Mouse (Mus musculus) limb, embryonic 13.5 days (tissue): ENCODE measurements at regions not wholly inside any gene's neighbourhood (a gene's known extent, or its start where the extent isn't known, plus 50 kb on each side); places are given as distances from the start of the nearest gene placed in this dataset.

ENCODE experiments used
- ATAC-seq: fragments of 200-750 bp; cut with Nextera tagmentation; 2 replicates; pipeline ENCODE4 v1.8.0; 2017; ENCODE audit warnings: low read depth, moderate number of reproducible peaks, moderate TSS enrichment; ENCODE audit not compliant: low FRiP score
- H3K27ac ChIP-seq: fragments of 300-500 bp; sonication (generic); 2 replicates; pipeline ENCODE4 v1.5.1; 2015; ENCODE audit warnings: inconsistent platforms, mild to moderate bottlenecking, moderate library complexity
- H3K27me3 ChIP-seq: fragments of 300-500 bp; sonication (generic); 2 replicates; pipeline ENCODE4 v1.6.1; 2015; ENCODE audit warnings: mild to moderate bottlenecking, inconsistent platforms
- H3K36me3 ChIP-seq: fragments of 300-500 bp; sonication (generic); 2 replicates; pipeline ENCODE4 v1.6.1; 2015; ENCODE audit warnings: inconsistent platforms, mild to moderate bottlenecking, moderate library complexity
- H3K4me1 ChIP-seq: fragments of 300-500 bp; sonication (generic); 2 replicates; pipeline ENCODE4 v1.6.1; 2015; ENCODE audit warnings: inconsistent platforms
- H3K4me2 ChIP-seq: fragments of 300-500 bp; sonication (generic); replicated peaks from 2 replicates; pipeline ENCODE4 v1.6.1; 2015; ENCODE audit warnings: inconsistent platforms, mild to moderate bottlenecking, moderate library complexity
- H3K4me3 ChIP-seq: fragments of 300-500 bp; sonication (generic); 2 replicates; pipeline ENCODE4 v1.5.1; 2015; ENCODE audit warnings: moderate library complexity, mild to moderate bottlenecking, inconsistent platforms
- H3K9ac ChIP-seq: fragments of 300-500 bp; sonication (generic); 2 replicates; pipeline ENCODE4 v1.6.1; 2015; ENCODE audit warnings: mild to moderate bottlenecking, inconsistent platforms
- H3K9me3 ChIP-seq: fragments of 300-500 bp; sonication (generic); 2 replicates; pipeline ENCODE4 v1.6.1; 2016; ENCODE audit warnings: inconsistent platforms
- WGBS: fragments of 180-500 bp; shearing (Covaris S2); methylation state at CpG from one replicate; pipeline ENCODE4 v1.1.7; 2015; 5-methylcytosine and 5-hydroxymethylcytosine counted together

DNA sequence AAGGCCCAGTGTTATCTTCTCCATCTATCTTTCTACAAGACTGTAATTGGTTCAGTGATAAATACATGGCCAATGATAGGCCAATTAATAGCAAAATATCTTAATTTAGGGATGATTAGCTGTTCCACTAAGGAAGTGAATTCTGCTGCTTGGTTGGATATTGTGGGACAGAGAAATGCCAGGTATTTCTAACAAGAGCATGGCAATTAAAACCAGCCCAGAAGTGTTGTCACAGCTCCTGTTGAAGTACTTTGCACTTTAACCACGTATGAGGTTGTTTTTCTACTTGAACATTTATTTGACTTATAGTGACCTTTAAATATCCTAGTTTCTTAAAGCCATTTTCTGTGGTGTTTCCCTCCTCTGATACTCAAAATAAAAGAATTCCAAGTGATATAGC is 65.7 kb upstream of the Acsl4 start:
- WGBS, result 42% methylated on average over 1 of the region's 1 CpGs
- no peak for ATAC-seq
- no peak overlapping the region for H3K27ac ChIP-seq
- peaks cover 16% of the 10 kb centered on the region; the same call in 1 of the 2 replicates for H3K27me3 ChIP-seq
- no peaks in the 10 kb centered on the region for H3K9me3 ChIP-seq
- H3K4me3 ChIP-seq, result no peak overlapping the region
- H3K4me1 ChIP-seq, result no peaks in the 10 kb centered on the region
- no peak overlapping the region for H3K4me2 ChIP-seq
- H3K36me3 ChIP-seq, result no peaks in the 10 kb centered on the region
- no peak overlapping the region for H3K9ac ChIP-seq

- ATAC-seq, result no peak
- Histone ChIP-seq H3K4me2 (no peak overlapping the region), H3K27me3 (peaks cover 47% of the 10 kb centered on the region; the same call in 1 of the 2 replicates), H3K27ac (no peak overlapping the region), H3K4me3 (no peak overlapping the region), H3K4me1 (no peaks in the 10 kb centered on the region), H3K9ac (no peak overlapping the region), H3K36me3 (no peaks in the 10 kb centered on the region), H3K9me3 (no peaks in the 10 kb centered on the region)
- 53% methylated on average over 2 of the region's 2 CpGs for WGBS
Measured at GRCm38 (mm10) chrX:142464174-142464573, 73.8 kb upstream of the Acsl4 start.

DNA sequence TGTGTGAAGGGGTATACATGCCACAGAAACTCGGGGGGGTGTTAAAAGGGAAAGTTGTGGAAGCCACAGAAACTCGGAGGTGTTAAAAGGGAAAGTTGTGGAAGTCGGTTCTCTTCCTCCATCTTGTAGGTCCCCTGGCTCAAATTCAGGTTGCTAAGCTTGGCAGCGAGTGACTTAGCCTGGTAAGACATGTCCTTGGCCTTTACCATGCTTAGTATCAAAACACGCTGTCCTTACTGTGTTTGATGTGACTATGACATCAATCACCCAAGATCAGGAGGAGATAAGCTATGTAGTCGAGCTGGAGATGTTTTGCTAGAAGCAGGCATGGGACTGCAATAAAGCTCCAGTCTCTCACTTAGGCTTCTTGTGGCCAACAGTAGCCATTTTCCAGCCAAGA is 74.4 kb upstream of the Acsl4 start:
- Histone ChIP-seq H3K36me3 (no peaks in the 10 kb centered on the region), H3K4me1 (no peaks in the 10 kb centered on the region), H3K4me2 (no peak overlapping the region), H3K9ac (no peak overlapping the region), H3K4me3 (no peak overlapping the region), H3K27me3 (peaks cover 46% of the 10 kb centered on the region; the same call in 1 of the 2 replicates), H3K9me3 (no peaks in the 10 kb centered on the region), H3K27ac (no peak overlapping the region)
- 61% methylated on average over 6 of the region's 6 CpGs for WGBS
- no peak for ATAC-seq

DNA sequence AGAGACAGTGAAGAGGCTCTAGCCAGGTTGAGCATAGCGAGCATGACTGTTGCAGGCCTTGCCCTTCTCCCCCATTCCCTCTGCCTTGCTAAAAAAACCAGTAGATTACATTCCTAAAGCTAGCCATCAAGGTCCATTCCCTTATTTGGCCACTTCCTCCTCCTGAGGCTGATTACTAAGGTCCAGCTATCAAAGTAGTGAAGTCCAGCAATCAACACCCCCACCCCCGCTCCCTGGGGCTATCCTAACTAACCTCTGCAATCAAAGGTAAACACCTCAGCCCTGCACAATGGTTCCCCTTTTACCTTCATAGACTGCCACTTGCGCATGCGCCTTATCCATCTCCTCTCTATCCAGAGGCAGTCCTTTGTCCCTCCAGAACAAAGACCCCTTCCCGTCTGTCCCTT is 77.5 kb upstream of the Acsl4 start:
- no peak for ATAC-seq
- H3K27ac ChIP-seq, result no peak overlapping the region
- no peaks in the 10 kb centered on the region for H3K36me3 ChIP-seq
- WGBS, result 60% methylated on average over 5 of the region's 5 CpGs
- no peaks in the 10 kb centered on the region for H3K9me3 ChIP-seq
- H3K9ac ChIP-seq, result no peak overlapping the region
- no peak overlapping the region for H3K4me2 ChIP-seq
- H3K4me1 ChIP-seq, result no peaks in the 10 kb centered on the region
- peaks cover 39% of the 10 kb centered on the region; the same call in 1 of the 2 replicates for H3K27me3 ChIP-seq
- H3K4me3 ChIP-seq, result no peak overlapping the region

DNA sequence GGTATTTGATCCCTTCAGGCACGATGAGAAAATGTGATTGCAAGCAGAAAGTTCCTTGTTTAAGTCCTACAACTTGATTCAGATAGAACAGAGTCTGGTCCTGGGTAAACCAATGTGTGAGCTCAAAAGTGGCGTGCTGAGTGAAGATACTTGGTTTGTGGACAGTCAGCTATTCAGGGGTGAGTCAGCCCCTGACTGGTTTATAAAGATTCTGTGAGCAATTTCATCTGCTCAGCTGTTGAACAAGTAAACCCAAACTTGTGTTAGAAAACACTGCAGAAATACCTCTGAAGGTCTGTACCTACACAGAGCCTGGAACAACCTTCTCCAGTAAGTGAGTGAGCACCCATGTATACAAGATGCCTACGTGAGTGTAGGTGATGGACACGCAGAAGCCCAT is 78.1 kb upstream of the Acsl4 start:
- Histone ChIP-seq H3K4me2 (no peak overlapping the region), H3K27ac (no peak overlapping the region), H3K4me1 (no peaks in the 10 kb centered on the region), H3K4me3 (no peak overlapping the region), H3K27me3 (peaks cover 36% of the 10 kb centered on the region; the same call in 1 of the 2 replicates), H3K9ac (no peak overlapping the region), H3K36me3 (no peaks in the 10 kb centered on the region), H3K9me3 (no peaks in the 10 kb centered on the region)
- WGBS, result 65% methylated on average over 4 of the region's 4 CpGs
- no peak for ATAC-seq

DNA sequence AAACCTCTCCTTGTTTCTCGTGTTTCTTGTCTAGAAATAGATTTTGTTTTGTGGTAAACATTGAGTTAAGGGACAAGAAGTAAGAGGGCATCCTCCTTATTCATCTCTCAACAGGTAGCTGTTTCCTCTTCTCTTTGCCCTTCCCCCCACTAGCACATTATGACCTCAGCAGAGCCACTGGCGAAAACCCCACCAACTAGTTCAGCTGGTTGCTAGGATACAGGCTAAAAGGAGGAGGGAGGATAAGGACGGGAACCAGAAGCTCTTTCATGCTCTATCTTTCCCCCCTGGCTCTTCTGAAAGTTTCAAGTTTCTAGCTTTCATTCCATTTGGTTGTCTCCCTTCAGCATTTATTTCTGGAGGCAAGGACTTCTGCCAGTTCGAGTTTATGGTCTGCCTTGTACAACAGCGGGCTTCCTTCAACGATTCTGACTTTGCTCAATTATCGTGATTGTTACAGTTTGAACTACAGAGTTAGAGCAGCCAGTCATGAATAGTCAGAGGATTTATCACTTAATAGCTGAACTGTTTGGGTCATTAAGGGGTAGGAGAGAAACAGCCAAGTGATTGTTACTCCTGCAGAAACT is 78.8 kb upstream of the Acsl4 start:
- no peak for ATAC-seq
- 20% methylated on average over 7 of the region's 7 CpGs for WGBS
- no peaks in the 10 kb centered on the region for H3K36me3 ChIP-seq

GRCm38 (mm10) chrX:142470083-142470482 is 79.7 kb upstream of the Acsl4 start:
- Histone ChIP-seq H3K36me3 (no peaks in the 10 kb centered on the region), H3K4me3 (no peak overlapping the region), H3K9me3 (no peaks in the 10 kb centered on the region), H3K4me1 (no peaks in the 10 kb centered on the region), H3K27me3 (peaks cover 29% of the 10 kb centered on the region; the same call in 1 of the 2 replicates), H3K9ac (no peak overlapping the region), H3K27ac (no peak overlapping the region), H3K4me2 (no peak overlapping the region)
- WGBS, result 73% methylated on average over 1 of the region's 1 CpGs
- no peak for ATAC-seq

More for the DNA sequence above, 78.8 kb upstream of the Acsl4 start:
- Histone ChIP-seq H3K4me2 (no peak overlapping the region), H3K4me1 (no peaks in the 10 kb centered on the region), H3K27ac (no peak overlapping the region), H3K9ac (no peak overlapping the region), H3K9me3 (no peaks in the 10 kb centered on the region), H3K4me3 (no peak overlapping the region), H3K27me3 (peaks cover 34% of the 10 kb centered on the region; the same call in 1 of the 2 replicates)

DNA sequence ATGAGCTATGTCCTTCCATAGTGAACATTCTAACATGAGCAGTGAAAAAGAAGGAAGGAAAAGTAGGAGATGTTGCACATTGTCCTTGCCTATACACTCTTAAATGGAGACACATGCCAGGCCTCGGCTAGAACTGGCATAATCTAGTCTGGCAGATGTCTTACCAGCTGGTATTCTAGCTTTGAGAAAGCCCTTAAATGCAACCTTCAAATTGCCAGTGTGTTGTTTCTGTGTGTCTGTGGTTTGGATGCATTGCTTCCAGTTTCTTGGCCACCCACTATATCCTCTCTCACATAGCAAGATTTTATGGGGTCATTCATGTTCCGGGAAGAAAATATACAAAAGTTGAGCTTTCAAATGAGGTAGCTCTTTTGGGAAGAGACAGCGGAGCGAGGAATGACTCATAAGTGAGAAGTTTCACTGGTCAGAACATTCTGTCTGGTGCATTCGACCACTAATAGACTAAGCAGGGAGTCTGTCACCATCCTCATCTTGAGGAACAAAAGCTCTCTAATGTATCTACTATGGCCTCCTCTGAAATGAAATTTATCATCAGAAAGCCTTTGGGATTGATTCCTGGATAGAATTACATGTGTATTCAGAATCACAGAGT is 91.0 kb upstream of the Acsl4 start:
- H3K4me1 ChIP-seq, result no peaks in the 10 kb centered on the region
- no peaks in the 10 kb centered on the region for H3K9me3 ChIP-seq
- WGBS, result 80% methylated on average over 5 of the region's 5 CpGs
- no peak overlapping the region for H3K27ac ChIP-seq
- H3K9ac ChIP-seq, result no peak overlapping the region
- no peak overlapping the region for H3K4me3 ChIP-seq
- no peak for ATAC-seq
- H3K36me3 ChIP-seq, result no peaks in the 10 kb centered on the region
- H3K27me3 ChIP-seq, result peaks cover 20% of the 10 kb centered on the region; the same call in 1 of the 2 replicates
- H3K4me2 ChIP-seq, result no peak overlapping the region

DNA sequence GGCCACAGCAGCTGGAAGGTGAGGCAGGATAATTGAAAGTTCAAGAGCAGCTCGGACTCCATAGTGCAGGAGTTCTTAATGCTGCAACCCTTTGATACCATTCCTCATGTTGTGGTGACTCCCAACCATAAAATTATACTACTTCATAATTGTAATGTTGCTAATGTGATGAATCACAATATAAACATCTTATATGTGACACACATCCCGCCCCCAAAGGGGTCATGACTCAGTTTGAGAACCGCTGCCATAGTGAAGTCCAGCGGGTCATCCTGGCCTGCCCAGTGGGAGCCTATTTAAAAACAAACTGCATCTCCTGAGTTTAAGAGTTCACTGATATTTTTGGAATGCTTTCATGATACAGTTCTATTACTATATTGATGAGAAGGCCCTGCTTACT is 97.7 kb upstream of the Acsl4 start:
- H3K27ac ChIP-seq, result no peak overlapping the region
- H3K9ac ChIP-seq, result no peak overlapping the region
- H3K36me3 ChIP-seq, result no peaks in the 10 kb centered on the region
- no peaks in the 10 kb centered on the region for H3K4me1 ChIP-seq
- no peaks in the 10 kb centered on the region for H3K9me3 ChIP-seq
- no peak overlapping the region for H3K4me2 ChIP-seq
- WGBS, result 85% methylated on average over 4 of the region's 4 CpGs
- no peak overlapping the region for H3K4me3 ChIP-seq
- H3K27me3 ChIP-seq, result peaks cover 29% of the 10 kb centered on the region; the same call in 1 of the 2 replicates
- no peak for ATAC-seq

DNA sequence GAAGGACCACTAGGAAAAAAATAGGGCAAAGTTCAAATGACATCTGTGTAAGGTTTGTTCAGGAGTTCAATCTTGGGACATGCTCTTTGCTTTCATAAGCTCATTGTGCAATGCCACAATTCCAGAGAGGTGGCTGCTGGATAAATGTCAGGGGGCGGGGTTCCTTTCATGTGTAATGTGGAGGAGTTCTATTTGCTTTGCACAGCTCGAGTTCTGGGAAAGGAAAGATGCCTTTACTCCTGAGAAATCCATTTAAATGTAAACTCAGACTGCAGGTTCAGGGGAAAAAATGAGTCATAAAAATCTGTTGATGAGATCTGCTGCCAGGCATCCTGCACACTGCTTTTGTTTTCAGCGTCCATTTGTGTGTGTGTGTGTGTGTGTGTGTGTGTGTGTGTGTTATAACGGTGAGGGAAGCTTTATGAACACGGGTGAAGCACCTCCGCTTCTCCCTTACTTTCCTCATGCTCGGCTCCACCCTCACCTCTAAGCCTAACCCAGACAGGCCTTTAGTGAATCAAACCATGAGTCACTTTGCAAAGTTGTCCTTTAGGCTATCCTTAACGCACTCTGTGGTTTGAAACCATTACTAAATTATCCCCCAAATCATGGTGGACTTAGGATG is 99.9 kb upstream of the Acsl4 start:
- ATAC-seq, result no peak
- Histone ChIP-seq H3K9ac (no peak overlapping the region), H3K9me3 (no peaks in the 10 kb centered on the region), H3K4me3 (no peak overlapping the region), H3K27ac (no peak overlapping the region), H3K4me2 (no peak overlapping the region), H3K4me1 (no peaks in the 10 kb centered on the region), H3K27me3 (peaks cover 22% of the 10 kb centered on the region; the same call in 1 of the 2 replicates), H3K36me3 (no peaks in the 10 kb centered on the region)
- WGBS, result 63% methylated on average over 8 of the region's 8 CpGs

DNA sequence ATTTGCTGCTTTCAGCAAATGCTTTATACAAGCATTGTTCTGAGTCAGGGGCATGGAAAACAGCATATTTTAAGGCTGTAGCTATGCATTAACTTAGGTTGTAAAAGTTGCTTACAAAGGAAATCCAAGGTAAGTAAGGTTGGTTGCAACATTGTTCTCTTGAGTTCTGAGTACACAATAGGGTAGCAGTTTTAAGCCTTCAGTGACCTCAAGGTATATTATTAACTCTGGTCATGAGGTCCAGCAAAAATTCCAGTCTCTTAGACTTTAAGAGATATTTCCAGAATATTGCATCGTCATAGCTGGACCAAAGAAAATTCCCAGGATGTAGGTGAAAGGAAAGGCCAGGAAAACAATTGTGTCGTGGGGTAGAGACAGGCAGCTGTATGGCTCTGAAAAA is 110.8 kb upstream of the Acsl4 start:
- H3K4me3 ChIP-seq, result no peak overlapping the region
- H3K4me1 ChIP-seq, result no peaks in the 10 kb centered on the region
- no peaks in the 10 kb centered on the region for H3K36me3 ChIP-seq
- H3K9me3 ChIP-seq, result no peaks in the 10 kb centered on the region
- no peak overlapping the region for H3K9ac ChIP-seq
- H3K4me2 ChIP-seq, result no peak overlapping the region
- H3K27ac ChIP-seq, result no peak overlapping the region
- WGBS, result 69% methylated on average over 2 of the region's 2 CpGs
- ATAC-seq, result no peak
- peaks cover 32% of the 10 kb centered on the region; the same call in 1 of the 2 replicates for H3K27me3 ChIP-seq

- Histone ChIP-seq H3K9ac (no peak overlapping the region), H3K4me2 (no peak overlapping the region), H3K27me3 (peaks cover 22% of the 10 kb centered on the region; the same call in 1 of the 2 replicates), H3K27ac (no peak overlapping the region), H3K9me3 (no peaks in the 10 kb centered on the region), H3K4me1 (no peaks in the 10 kb centered on the region), H3K36me3 (no peaks in the 10 kb centered on the region), H3K4me3 (no peak overlapping the region)
- no peak for ATAC-seq
- 89% methylated on average over 2 of the region's 2 CpGs for WGBS
Measured at GRCm38 (mm10) chrX:142504962-142505361, 114.6 kb upstream of the Acsl4 start.
